Mouse (Mus musculus) thymus, adult 2 months (tissue): ENCODE results near the gene Zbtb48. TPM values are rescaled to one million over a fixed set of nuclear protein-coding genes. Genes with fewer than 3 reads are reported as not detected.

Experiments used
- DNase-seq: peaks from one replicate; pipeline ENCODE4 v3.0.0; 2021
- H3K27ac ChIP-seq: fragments of 200-500 bp; 2 replicates; pipeline ENCODE4 v1.5.1; 2012; ENCODE audit warnings: low read length, control low read depth; ENCODE audit not compliant: control insufficient read depth, insufficient read depth
- H3K27me3 ChIP-seq: fragments of 200-500 bp; 2 replicates; pipeline ENCODE4 v1.6.1; 2012; ENCODE audit warnings: mild to moderate bottlenecking, low read length, moderate library complexity, mixed read lengths; ENCODE audit not compliant: control insufficient read depth, insufficient read depth
- H3K36me3 ChIP-seq: fragments of 200-500 bp; 2 replicates; pipeline ENCODE4 v1.6.1; 2012; ENCODE audit warnings: mild to moderate bottlenecking, low read length, moderate library complexity; ENCODE audit not compliant: control insufficient read depth, insufficient read depth
- H3K4me1 ChIP-seq: fragments of 200-500 bp; replicated peaks from 2 replicates; pipeline ENCODE4 v1.6.1; 2012; ENCODE audit warnings: low read length; ENCODE audit not compliant: control insufficient read depth, insufficient read depth
- H3K4me3 ChIP-seq: fragments of 200-500 bp; 2 replicates; pipeline ENCODE4 v1.5.1; 2012; ENCODE audit warnings: mild to moderate bottlenecking, low read length, control low read depth, moderate library complexity; ENCODE audit not compliant: control insufficient read depth, insufficient read depth
- CTCF ChIP-seq: fragments of 200-500 bp; IDR thresholded peaks from 2 replicates; pipeline ENCODE4 v1.5.1; 2012; ENCODE audit warnings: mild to moderate bottlenecking, control low read depth, low read length, moderate library complexity, borderline replicate concordance; ENCODE audit not compliant: control insufficient read depth, poor library complexity, insufficient read depth; ENCODE audit errors: extremely low read depth
- POLR2A ChIP-seq: fragments of 200-500 bp; IDR thresholded peaks from 2 replicates; pipeline ENCODE4 v1.6.1; 2012; ENCODE audit warnings: mild to moderate bottlenecking, low read length, control low read depth, moderate library complexity; ENCODE audit not compliant: control insufficient read depth, poor library complexity, insufficient read depth; ENCODE audit errors: extremely low read depth
- WGBS: fragments of 180-500 bp; shearing (Covaris S2); methylation state at CpG from one replicate; pipeline ENCODE4 v1.1.7; 2018; 5-methylcytosine and 5-hydroxymethylcytosine counted together
- polyA plus RNA-seq: library from polyadenylated mRNA; depleted of rRNA; stranded (reverse); fragments of >200 nt; gene quantifications from 2 replicates; pipeline ENCODE4 v1.2.3, GENCODE M21; 2012

Zbtb48 gene
- polyA plus RNA-seq, 1 experiment = 31.2 TPM

DNA sequence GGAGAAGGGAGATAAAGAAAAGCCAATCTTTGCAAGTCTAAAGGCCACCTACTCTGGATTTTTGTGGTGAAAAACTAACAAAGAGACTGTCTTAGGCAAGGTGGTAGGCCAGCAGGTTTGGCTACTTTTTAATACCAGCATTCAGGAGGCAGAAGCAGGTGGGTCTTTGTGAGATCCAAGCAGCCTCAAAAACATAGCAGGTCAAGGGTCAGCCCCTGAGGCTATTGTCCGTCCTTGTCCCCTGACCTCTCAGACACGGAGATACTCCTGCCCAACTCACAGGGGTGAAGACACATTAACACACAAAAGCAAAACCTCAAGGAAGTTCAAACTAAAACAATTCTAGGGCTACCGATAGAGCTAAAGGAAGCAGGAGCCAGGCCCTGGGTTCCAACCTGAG is 20.7 kb downstream of the Zbtb48 start:
- 88% methylated on average over 3 of the region's 3 CpGs for WGBS
- no peak overlapping the region for H3K4me3 ChIP-seq
- DNase-seq = no peak
- no peaks in the 10 kb centered on the region for H3K27me3 ChIP-seq
- TF ChIP-seq CTCF = no peak
- TF ChIP-seq POLR2A = no peak
- H3K27ac ChIP-seq = no peak overlapping the region
- peaks cover 27% of the 10 kb centered on the region for H3K4me1 ChIP-seq
- H3K36me3 ChIP-seq = no peaks in the 10 kb centered on the region

DNA sequence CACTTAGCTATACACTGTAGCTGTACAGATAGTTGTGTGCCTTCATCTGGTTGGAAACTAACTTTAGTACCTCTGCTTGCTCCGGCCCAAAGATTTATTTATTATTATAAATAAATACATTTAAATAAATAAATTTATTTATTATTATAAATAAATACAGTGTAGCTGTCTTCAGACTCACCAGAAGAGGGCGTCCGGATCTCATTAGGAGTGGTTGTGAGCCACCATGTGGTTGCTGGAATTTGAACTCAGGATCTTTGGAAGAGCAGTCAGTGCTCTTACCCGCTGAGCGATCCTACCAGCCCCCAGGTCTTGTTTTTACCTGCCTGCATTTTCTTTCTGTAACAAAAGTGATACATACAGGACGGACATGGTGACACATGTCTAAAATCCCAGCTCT is 21.3 kb downstream of the Zbtb48 start:
- 84% methylated on average over 6 of the region's 6 CpGs for WGBS
- DNase-seq = no peak
- TF ChIP-seq POLR2A (no peak), CTCF (no peak)
- H3K36me3 ChIP-seq = no peaks in the 10 kb centered on the region
- H3K4me1 ChIP-seq = peaks cover 24% of the 10 kb centered on the region
- no peak overlapping the region for H3K4me3 ChIP-seq
- H3K27ac ChIP-seq = no peak overlapping the region
- no peaks in the 10 kb centered on the region for H3K27me3 ChIP-seq

DNA sequence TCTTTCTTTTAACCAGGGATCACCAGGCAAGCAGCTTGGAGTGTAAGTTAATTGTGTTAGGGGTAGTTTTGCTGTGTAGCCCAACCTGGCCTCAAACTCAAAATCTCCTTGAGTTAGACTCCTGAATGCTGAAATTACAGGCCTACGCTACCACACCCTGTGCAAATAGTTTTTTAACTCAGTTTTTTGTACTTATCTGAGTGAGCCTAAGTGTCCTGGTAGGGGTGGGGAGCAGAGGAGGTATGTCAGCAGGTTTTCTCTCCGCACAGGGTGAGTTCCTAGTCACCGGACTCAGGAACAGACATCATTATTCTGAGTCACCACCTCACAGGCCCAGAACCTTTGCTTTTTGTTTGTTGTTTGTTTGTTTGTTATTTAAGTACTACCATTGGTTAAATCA is 25.4 kb downstream of the Zbtb48 start:
- no peak for DNase-seq
- TF ChIP-seq POLR2A (no peak), CTCF (no peak)
- no peaks in the 10 kb centered on the region for H3K27me3 ChIP-seq
- no peaks in the 10 kb centered on the region for H3K36me3 ChIP-seq
- peaks cover 3% of the 10 kb centered on the region; the same call in 1 of the 2 replicates for H3K4me1 ChIP-seq
- no peak overlapping the region for H3K4me3 ChIP-seq
- no peak overlapping the region for H3K27ac ChIP-seq
- WGBS = 97% methylated on average over 3 of the region's 3 CpGs

DNA sequence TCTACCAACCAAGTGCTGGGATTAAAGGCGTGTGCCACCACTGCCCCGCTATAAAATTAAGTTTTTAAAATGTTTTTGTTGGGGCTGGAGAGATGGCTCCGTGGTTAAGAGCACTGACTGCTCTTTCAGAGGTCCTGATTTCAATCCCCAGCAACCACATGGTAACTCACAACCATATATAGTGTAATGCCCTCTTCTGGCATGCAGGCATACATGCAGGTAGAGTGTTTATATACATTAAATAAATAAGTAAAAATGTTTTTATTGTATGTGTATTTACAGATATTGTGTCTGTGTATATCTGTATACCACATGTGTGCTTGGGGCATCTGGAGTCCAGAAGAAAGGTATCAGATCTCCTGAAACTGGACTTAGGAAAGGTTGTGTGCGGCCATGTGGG is 26.1 kb downstream of the Zbtb48 start:
- Histone ChIP-seq H3K27ac (no peak overlapping the region), H3K27me3 (no peaks in the 10 kb centered on the region), H3K4me1 (peaks cover 4% of the 10 kb centered on the region; the same call in 1 of the 2 replicates), H3K36me3 (no peaks in the 10 kb centered on the region), H3K4me3 (no peak overlapping the region)
- no peak for TF ChIP-seq CTCF
- no peak for TF ChIP-seq POLR2A
- WGBS = 76% methylated on average over 4 of the region's 4 CpGs
- DNase-seq = no peak

DNA sequence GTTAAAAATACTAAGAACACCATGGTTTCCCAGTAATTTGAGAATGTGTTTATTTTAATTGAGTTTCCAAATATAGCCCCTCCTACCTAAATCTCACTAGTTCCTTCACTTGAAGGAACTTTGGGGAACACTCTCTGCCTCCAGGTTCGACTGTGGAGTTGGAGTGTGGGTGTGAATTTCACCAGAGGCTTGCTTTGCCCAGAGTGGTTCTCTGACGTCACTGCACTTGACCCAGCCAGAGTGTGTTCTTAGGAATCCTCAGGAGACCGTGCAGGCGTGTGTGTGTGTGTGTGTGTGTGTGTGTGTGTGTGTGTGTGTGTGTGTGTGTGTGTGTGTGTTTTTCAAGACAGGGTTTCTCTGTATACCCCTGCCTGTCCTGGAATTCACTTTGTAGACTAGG is 26.6 kb downstream of the Zbtb48 start:
- H3K4me3 ChIP-seq = no peak overlapping the region
- no peaks in the 10 kb centered on the region for H3K36me3 ChIP-seq
- peaks cover 4% of the 10 kb centered on the region; the same call in 1 of the 2 replicates for H3K4me1 ChIP-seq
- no peaks in the 10 kb centered on the region for H3K27me3 ChIP-seq
- WGBS = 75% methylated on average over 4 of the region's 4 CpGs
- no peak for DNase-seq
- TF ChIP-seq POLR2A (no peak), CTCF (no peak)
- no peak overlapping the region for H3K27ac ChIP-seq

DNA sequence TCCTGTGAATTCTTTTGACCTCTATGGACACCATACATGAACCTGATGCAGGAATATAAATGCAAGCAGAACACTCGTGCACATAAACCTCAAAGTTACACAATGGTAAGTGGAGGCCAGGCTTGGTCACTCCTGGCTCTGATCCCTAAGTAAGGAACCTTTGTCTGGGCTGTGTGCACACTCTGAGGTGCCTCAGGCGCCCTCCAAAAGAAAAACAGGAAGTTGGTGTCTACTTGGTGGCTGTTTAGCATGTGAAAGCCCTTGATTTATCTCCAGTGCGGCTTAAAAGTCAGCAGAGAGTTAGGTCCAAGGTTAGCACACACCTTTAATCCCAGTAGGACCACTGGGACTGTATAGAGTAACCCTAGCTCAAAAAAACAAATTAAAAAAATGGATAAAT is 28.0 kb downstream of the Zbtb48 start:
- peaks cover 6% of the 10 kb centered on the region; the same call in 1 of the 2 replicates for H3K27me3 ChIP-seq
- no peak overlapping the region for H3K27ac ChIP-seq
- H3K36me3 ChIP-seq = no peaks in the 10 kb centered on the region
- no peak for TF ChIP-seq POLR2A
- TF ChIP-seq CTCF = no peak
- no peak overlapping the region for H3K4me3 ChIP-seq
- WGBS = 17% methylated on average over 3 of the region's 3 CpGs
- H3K4me1 ChIP-seq = peaks cover 8% of the 10 kb centered on the region
- no peak for DNase-seq

DNA sequence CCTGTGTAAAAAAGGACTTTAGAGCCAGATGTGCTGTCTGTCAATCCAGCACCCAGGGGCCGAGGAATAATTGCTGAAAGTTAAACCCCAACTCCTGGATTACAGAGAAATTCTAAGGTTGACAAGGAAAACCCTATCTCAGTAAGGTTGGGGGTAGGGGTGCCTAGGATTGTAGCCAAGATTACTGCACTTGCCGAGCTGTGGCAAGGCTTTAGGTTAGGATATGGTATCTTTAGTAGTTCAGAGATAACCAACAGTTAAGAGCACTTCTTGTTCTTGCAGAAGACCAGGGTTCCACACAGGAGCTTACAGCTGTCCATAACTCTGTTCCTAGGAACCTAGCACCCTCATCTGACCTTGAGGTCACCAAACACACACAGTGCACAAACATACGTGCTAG is 29.8 kb downstream of the Zbtb48 start:
- no peak overlapping the region for H3K4me3 ChIP-seq
- H3K4me1 ChIP-seq = peaks cover 9% of the 10 kb centered on the region
- no peak overlapping the region for H3K27ac ChIP-seq
- no peak for DNase-seq
- peaks cover 7% of the 10 kb centered on the region; the same call in 1 of the 2 replicates for H3K27me3 ChIP-seq
- TF ChIP-seq POLR2A (no peak), CTCF (no peak)
- 91% methylated on average over 3 of the region's 3 CpGs for WGBS
- H3K36me3 ChIP-seq = no peaks in the 10 kb centered on the region
